Mouse (Mus musculus): Measurements from ENCODE around the gene Syp.

The Syp gene

DNA sequence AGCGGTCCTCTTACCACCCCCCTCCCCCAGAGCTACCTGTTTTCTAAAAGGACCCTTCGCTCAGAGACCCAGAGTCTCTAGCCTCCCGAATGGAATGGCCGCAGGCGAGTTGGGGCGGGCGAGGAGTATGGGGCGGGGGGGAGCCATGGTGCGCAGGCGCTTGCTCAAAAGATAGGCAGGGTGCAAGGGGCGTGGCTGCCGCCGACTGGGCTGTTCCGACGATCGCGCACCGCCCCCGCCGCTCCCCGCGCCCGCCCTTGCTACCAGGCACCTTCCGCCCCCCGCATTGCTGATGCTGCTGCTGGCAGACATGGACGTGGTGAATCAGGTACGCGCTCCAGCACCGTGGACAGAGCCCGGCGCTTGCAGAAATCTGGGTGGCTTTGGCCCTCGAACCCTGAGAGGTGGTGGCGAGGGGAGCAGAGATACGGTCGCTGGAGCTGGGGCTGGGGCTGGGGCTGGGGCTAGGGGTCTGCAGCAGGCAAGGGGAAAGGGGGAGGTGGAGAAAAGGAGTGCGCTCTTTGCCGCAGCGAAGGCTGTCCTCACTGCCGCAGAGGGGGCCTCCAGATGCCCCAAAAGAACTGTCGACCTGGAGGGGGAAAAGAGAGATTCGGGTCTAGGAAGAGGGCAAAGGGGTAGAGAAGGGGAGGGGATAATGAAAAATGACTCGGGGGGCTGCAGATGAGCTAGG is at the start of gene Syp:
Gene Syp (plus strand): TSS at position 71 of the 691 bp plus-strand sequence.
- Histone ChIP-seq H3K27me3 (ENCODE audit: control insufficient read depth, insufficient read depth, low read length, poor library complexity, severe bottlenecking) (no peaks in the 10 kb centered on the region), H3K36me3 (ENCODE audit: control insufficient read depth, insufficient read depth, low read length, poor library complexity, severe bottlenecking) (no peaks in the 10 kb centered on the region)
- DNase-seq (ENCODE audit: low read depth, low spot score): peak; percentile 82

DNA sequence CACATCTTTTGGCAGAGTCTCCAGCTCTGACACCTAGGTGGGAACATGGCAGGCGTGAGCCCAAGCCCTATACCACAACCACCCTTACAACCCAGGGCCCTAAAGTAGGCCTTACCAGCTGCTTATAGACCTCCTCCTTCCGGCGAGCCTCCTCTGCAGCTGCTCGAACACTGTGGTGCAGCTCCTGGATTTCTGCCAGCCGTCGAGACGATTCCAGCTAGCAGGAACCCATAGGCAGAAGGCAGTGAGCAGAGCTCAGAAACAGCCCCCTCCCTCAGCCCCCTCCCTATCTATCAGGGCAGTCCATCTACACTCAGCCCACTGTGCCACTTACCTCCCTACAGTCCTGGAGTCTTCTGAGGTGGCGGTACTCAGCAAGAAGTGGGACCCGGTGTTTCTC is 42.9 kb upstream of the Syp start:
- 0 out of 2 replicates have a peak, but pooled peaks cover 1% of the 10 kb centered on the region for H3K36me3 ChIP-seq (ENCODE audit: control insufficient read depth, insufficient read depth, low read length, poor library complexity, severe bottlenecking)
- no peaks in the 10 kb centered on the region for H3K27me3 ChIP-seq (ENCODE audit: control insufficient read depth, insufficient read depth, low read length, poor library complexity, severe bottlenecking)
- no peak for DNase-seq (ENCODE audit: low read depth, low spot score)

DNA sequence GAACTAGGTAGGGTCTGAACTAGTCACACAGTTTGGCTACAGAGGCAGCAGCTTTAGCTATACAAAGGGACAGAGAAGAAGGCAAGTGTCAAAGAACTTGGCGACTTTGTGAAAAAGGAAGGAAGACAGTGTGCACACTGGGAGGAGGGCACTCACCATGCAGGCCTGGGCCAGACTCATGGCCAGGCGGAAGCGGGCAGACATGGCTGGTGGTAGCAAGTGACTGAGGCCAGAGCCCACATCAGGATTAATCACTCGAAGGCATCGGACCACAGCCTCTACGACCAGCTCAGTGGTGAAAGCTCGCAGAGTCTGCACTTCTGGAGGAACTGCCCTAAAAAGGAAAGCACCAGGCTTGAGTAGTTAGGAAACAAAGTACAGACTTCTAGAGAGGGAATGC is 34.3 kb upstream of the Syp start:
- Histone ChIP-seq H3K36me3 (ENCODE audit: control insufficient read depth, insufficient read depth, low read length, poor library complexity, severe bottlenecking) (no peaks in the 10 kb centered on the region), H3K27me3 (ENCODE audit: control insufficient read depth, insufficient read depth, low read length, poor library complexity, severe bottlenecking) (no peaks in the 10 kb centered on the region)
- DNase-seq (ENCODE audit: low read depth, low spot score): peak; percentile 1

GRCm38 (mm10) chrX:7604879-7605574 is 33.2 kb upstream of the Syp start, which contains the start of gene Ccdc22:
TSS of gene Ccdc22 (minus strand) at chrX:7605517.
- peak; percentile 83 for DNase-seq (ENCODE audit: low read depth, low spot score)
- no peaks in the 10 kb centered on the region for H3K36me3 ChIP-seq (ENCODE audit: control insufficient read depth, insufficient read depth, low read length, poor library complexity, severe bottlenecking)

GRCm38 (mm10) chrX:7605575-7605941 is 32.7 kb upstream of the Syp start:
- DNase-seq (ENCODE audit: low read depth, low spot score): peak; percentile 9
- H3K27me3 ChIP-seq (ENCODE audit: control insufficient read depth, insufficient read depth, low read length, poor library complexity, severe bottlenecking): no peaks in the 10 kb centered on the region
- H3K36me3 ChIP-seq (ENCODE audit: control insufficient read depth, insufficient read depth, low read length, poor library complexity, severe bottlenecking): no peaks in the 10 kb centered on the region

More at GRCm38 (mm10) chrX:7604879-7605574, 33.2 kb upstream of the Syp start, which contains the start of gene Ccdc22:
- no peaks in the 10 kb centered on the region for H3K27me3 ChIP-seq (ENCODE audit: control insufficient read depth, insufficient read depth, low read length, poor library complexity, severe bottlenecking)

- no peaks in the 10 kb centered on the region for H3K36me3 ChIP-seq (ENCODE audit: control insufficient read depth, insufficient read depth, low read length, poor library complexity, severe bottlenecking)
- no peak for DNase-seq (ENCODE audit: low read depth, low spot score)
Measured at GRCm38 (mm10) chrX:7606783-7607182, 31.5 kb upstream of the Syp start, which contains the start of gene Cacna1f. TSS of gene Cacna1f (plus strand) at chrX:7607083.

DNA sequence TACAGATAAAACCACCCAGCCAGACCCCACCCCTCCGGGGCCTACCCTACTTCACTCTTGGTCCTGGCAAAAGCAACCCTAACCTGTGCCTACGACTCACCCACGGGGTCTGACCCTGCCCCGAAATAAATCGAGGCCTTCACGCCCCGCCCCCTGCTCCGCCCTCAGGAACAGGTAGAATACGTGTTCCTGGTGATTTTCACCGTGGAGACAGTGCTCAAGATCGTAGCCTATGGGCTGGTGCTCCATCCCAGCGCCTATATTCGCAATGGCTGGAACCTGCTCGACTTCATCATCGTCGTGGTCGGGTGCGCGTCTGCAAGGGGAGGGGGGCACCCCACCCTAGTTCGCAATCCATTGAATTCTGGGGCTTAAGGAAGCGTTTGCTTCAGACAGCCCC is 28.2 kb upstream of the Syp start:
- H3K27me3 ChIP-seq (ENCODE audit: control insufficient read depth, insufficient read depth, low read length, poor library complexity, severe bottlenecking): no peaks in the 10 kb centered on the region
- no peaks in the 10 kb centered on the region for H3K36me3 ChIP-seq (ENCODE audit: control insufficient read depth, insufficient read depth, low read length, poor library complexity, severe bottlenecking)
- DNase-seq (ENCODE audit: low read depth, low spot score): no peak

More at GRCm38 (mm10) chrX:7606783-7607182, 31.5 kb upstream of the Syp start, which contains the start of gene Cacna1f:
- no peaks in the 10 kb centered on the region for H3K27me3 ChIP-seq (ENCODE audit: control insufficient read depth, insufficient read depth, low read length, poor library complexity, severe bottlenecking)

DNA sequence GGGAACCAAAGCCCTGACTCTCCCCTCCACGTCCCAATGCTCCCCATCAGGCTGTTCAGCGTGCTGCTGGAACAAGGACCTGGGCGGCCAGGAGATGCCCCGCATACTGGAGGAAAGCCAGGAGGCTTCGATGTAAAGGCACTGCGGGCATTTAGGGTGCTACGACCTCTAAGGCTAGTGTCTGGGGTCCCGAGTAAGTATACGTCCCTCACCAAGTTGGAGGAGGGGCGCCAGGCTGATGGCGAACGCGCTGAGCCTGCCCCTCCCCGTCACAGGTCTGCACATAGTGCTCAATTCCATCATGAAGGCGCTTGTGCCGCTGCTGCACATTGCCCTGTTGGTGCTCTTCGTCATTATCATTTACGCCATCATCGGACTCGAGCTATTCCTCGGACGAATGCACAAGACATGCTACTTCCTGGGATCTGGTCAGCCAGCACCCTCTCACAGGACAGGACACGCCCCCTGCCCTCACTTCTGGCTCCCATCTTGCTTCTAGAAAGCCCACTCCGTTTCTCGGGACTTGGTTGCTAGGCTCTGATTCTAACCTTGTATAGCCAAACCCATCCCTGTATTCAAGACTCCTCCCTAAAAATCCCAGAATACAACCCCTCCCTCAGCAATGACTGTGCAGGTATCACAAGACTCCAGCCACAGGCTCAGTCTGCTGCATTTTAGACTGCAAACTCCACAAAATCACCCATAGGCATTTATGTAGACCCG is 27.6 kb upstream of the Syp start:
- H3K36me3 ChIP-seq (ENCODE audit: control insufficient read depth, insufficient read depth, low read length, poor library complexity, severe bottlenecking): no peaks in the 10 kb centered on the region
- DNase-seq (ENCODE audit: low read depth, low spot score): no peak
- no peaks in the 10 kb centered on the region for H3K27me3 ChIP-seq (ENCODE audit: control insufficient read depth, insufficient read depth, low read length, poor library complexity, severe bottlenecking)

DNA sequence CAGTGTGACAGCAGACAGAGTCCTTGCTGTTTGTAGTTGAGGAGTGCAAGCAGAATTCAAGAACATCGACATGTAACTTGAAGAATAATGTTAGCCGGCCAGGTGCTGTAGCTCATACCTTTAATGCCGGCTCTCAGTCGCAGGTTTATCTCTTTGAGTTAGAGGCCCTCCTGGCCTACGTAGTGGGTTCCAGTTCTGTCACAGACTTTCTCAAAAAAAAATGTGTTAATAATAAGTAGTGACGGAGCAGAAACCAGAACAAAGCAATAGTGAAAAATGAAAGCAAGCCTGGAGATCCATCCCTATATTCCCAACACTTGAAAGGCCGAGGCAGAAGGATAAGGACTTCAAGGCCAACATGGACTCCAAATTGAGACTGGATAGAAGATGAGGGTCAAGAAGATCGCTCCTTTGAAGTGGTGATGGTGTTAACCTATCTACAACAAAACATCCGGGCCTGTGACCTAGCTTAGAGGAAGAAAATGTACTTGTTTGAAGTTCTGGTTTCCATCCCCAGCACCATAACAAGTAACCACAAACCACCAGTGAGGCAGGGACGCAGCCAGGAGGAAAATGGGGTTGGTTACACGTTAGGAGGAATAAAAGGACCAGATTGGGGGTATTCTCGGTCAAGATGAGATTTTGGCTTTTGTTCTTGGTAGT is 20.3 kb upstream of the Syp start:
- no peaks in the 10 kb centered on the region for H3K36me3 ChIP-seq (ENCODE audit: control insufficient read depth, insufficient read depth, low read length, poor library complexity, severe bottlenecking)
- no peak for DNase-seq (ENCODE audit: low read depth, low spot score)
- no peaks in the 10 kb centered on the region for H3K27me3 ChIP-seq (ENCODE audit: control insufficient read depth, insufficient read depth, low read length, poor library complexity, severe bottlenecking)

- no peaks in the 10 kb centered on the region for H3K27me3 ChIP-seq (ENCODE audit: control insufficient read depth, insufficient read depth, low read length, poor library complexity, severe bottlenecking)
- H3K36me3 ChIP-seq (ENCODE audit: control insufficient read depth, insufficient read depth, low read length, poor library complexity, severe bottlenecking): no peaks in the 10 kb centered on the region
- DNase-seq (ENCODE audit: low read depth, low spot score): no peak
Measured at GRCm38 (mm10) chrX:7632560-7632959, 5.7 kb upstream of the Syp start.

GRCm38 (mm10) chrX:7635101-7635500 is 3.2 kb upstream of the Syp start:
- Histone ChIP-seq H3K36me3 (ENCODE audit: control insufficient read depth, insufficient read depth, low read length, poor library complexity, severe bottlenecking) (no peaks in the 10 kb centered on the region), H3K27me3 (ENCODE audit: control insufficient read depth, insufficient read depth, low read length, poor library complexity, severe bottlenecking) (no peaks in the 10 kb centered on the region)
- DNase-seq (ENCODE audit: low read depth, low spot score): no peak

DNA sequence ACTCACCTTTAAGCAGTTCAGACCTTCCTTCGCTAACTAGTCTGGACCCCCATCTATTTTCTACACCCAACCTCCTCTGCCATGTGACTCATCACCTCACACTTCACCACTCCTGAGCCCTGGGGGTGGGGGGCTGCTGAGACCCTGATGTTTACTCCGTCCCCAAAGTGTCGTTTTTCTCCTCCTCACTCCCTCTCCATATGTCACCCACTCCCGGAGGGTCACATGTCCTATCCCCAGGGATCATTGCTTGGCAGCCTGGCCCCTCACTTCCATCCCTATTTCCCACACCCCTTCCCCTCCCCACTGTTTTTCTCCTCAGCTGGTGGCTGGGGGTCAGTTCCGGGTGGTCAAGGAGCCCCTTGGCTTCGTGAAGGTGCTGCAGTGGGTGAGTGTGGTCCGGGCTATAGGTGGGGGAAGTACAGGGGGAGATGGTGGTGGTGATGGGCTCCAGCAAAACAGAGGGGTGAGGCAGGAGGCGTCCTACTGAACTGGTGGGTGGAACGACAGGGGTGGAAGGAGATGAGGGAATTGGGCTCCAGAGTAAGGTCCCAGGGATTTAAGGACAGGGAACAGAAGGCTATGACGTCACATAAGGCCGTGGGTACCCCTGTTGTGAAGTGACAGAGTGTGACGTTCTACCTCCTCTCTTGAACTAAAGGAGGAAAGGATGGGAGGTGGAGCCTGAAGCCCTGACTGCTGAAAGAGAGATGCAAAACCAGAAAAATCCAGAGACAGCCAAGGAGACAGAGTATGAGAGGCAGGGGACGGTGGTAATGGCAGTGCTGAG is 1.5 kb downstream of the Syp start:
- no peaks in the 10 kb centered on the region for H3K36me3 ChIP-seq (ENCODE audit: control insufficient read depth, insufficient read depth, low read length, poor library complexity, severe bottlenecking)
- DNase-seq (ENCODE audit: low read depth, low spot score): no peak
- H3K27me3 ChIP-seq (ENCODE audit: control insufficient read depth, insufficient read depth, low read length, poor library complexity, severe bottlenecking): no peaks in the 10 kb centered on the region

GRCm38 (mm10) chrX:7640785-7641184 is 2.5 kb downstream of the Syp start:
- no peaks in the 10 kb centered on the region for H3K27me3 ChIP-seq (ENCODE audit: control insufficient read depth, insufficient read depth, low read length, poor library complexity, severe bottlenecking)
- DNase-seq (ENCODE audit: low read depth, low spot score): no peak
- no peaks in the 10 kb centered on the region for H3K36me3 ChIP-seq (ENCODE audit: control insufficient read depth, insufficient read depth, low read length, poor library complexity, severe bottlenecking)

GRCm38 (mm10) chrX:7645349-7645748 is 7.1 kb downstream of the Syp start:
- DNase-seq (ENCODE audit: low read depth, low spot score): peak; percentile 87
- Histone ChIP-seq H3K36me3 (ENCODE audit: control insufficient read depth, insufficient read depth, low read length, poor library complexity, severe bottlenecking) (no peaks in the 10 kb centered on the region), H3K27me3 (ENCODE audit: control insufficient read depth, insufficient read depth, low read length, poor library complexity, severe bottlenecking) (no peaks in the 10 kb centered on the region)
